Mouse (Mus musculus) frontal cortex, postnatal 25 days (tissue): ENCODE data around the gene Ugt1a6b.
"Not testable (repeated sequence)": the region's sequence is repeated elsewhere in the genome, so short reads cannot be mapped to it uniquely, and the experiment has no call there.

Source experiments
- DNase-seq, 2 experiments: peaks; one replicate each; pipeline ENCODE4 v3.0.0; 2022; ENCODE audit warnings: low spot score in 2 of 2

Ugt1a6b gene

GRCm38 (mm10) chr1:88120550-88120949, 17.5 kb downstream of the Ugt1a6b start:
- not testable (repeated sequence) for DNase-seq

GRCm38 (mm10) chr1:88121521-88121920, 18.5 kb downstream of the Ugt1a6b start:
- not testable (repeated sequence) for DNase-seq

- DNase-seq, result not testable (repeated sequence)
These were observed 22.8 kb downstream of the Ugt1a6b start for GRCm38 (mm10) chr1:88125827-88126360.

- DNase-seq, result not testable (repeated sequence)
These were observed 26.0 kb downstream of the Ugt1a6b start for GRCm38 (mm10) chr1:88129091-88129490.

- not testable (repeated sequence) for DNase-seq
These were observed 27.2 kb downstream of the Ugt1a6b start for GRCm38 (mm10) chr1:88130223-88130622.

- no peak for DNase-seq
These were observed 30.9 kb downstream of the Ugt1a6b start for GRCm38 (mm10) chr1:88133908-88134456.

- not testable (repeated sequence) for DNase-seq
These were observed 31.5 kb downstream of the Ugt1a6b start, which contains the start of gene Ugt1a6a for GRCm38 (mm10) chr1:88134457-88135011. TSS of gene Ugt1a6a (plus strand) at chr1:88134809.

GRCm38 (mm10) chr1:88135229-88135904, 32.3 kb downstream of the Ugt1a6b start:
- DNase-seq, result not testable (repeated sequence)

GRCm38 (mm10) chr1:88136646-88137045, 33.6 kb downstream of the Ugt1a6b start:
- DNase-seq, result no peak

GRCm38 (mm10) chr1:88137264-88137663, 34.2 kb downstream of the Ugt1a6b start:
- DNase-seq, result no peak

- no peak for DNase-seq
These were observed 35.1 kb downstream of the Ugt1a6b start for GRCm38 (mm10) chr1:88138145-88138544.

- not testable (repeated sequence) for DNase-seq
These were observed 37.4 kb downstream of the Ugt1a6b start for GRCm38 (mm10) chr1:88140492-88140891.

- peak in 1 of 2 experiments; percentile 30 for DNase-seq
These were observed 41.1 kb downstream of the Ugt1a6b start for GRCm38 (mm10) chr1:88143966-88144675.

GRCm38 (mm10) chr1:88145278-88145677, 42.2 kb downstream of the Ugt1a6b start:
- DNase-seq, result not testable (repeated sequence)

- not testable (repeated sequence) for DNase-seq
These were observed 47.1 kb downstream of the Ugt1a6b start for GRCm38 (mm10) chr1:88150133-88150532.

GRCm38 (mm10) chr1:88158430-88158829, 55.4 kb downstream of the Ugt1a6b start:
- no peak for DNase-seq

GRCm38 (mm10) chr1:88165711-88166110, 62.7 kb downstream of the Ugt1a6b start, which contains the start of gene Ugt1a5:
TSS of gene Ugt1a5 (plus strand) at chr1:88166012.
- no peak for DNase-seq

- DNase-seq, result not testable (repeated sequence)
These were observed 69.1 kb downstream of the Ugt1a6b start for GRCm38 (mm10) chr1:88172190-88172589.

- DNase-seq, result no peak
These were observed 76.6 kb downstream of the Ugt1a6b start for GRCm38 (mm10) chr1:88179657-88180056.

- DNase-seq, result no peak
These were observed 83.4 kb downstream of the Ugt1a6b start for GRCm38 (mm10) chr1:88186325-88186935.

- no peak for DNase-seq
These were observed 89.1 kb downstream of the Ugt1a6b start for GRCm38 (mm10) chr1:88192136-88192535.
